17 mouse cellular contexts compared by ENCODE assay signal in genomic region chr13:99138351-99139255, GRCm38 (mm10). TPM values are rescaled to one million over a fixed set of nuclear protein-coding genes. Genes with fewer than 3 reads are reported as not detected.
A peak's percentile ranks its signal among the peaks of the same experiment; 100 is the strongest.
DNase-seq lines count a peak whose midpoint lies in the region; ATAC-seq lines count a peak whose summit lies in the region.
"Had no signal": no experiment of that assay in that cellular context is flagged by ENCODE, and none has a peak within 500 bp of the region (broad histone marks: within the 10 kb centered on the region; RNA-seq: fewer than 3 reads in every experiment).

No protein-coding gene starts in this region.

- H3K4me3 ChIP-seq in hindbrain, embryonic 16.5 days (ENCODE audit: low read length), result no peak overlapping the region
- no peak overlapping the region for H3K4me3 ChIP-seq in hindbrain, embryonic 14.5 days (replicated peaks; ENCODE audit: low read length)
- H3K4me3 ChIP-seq: intestine, embryonic 15.5 days; liver, embryonic 13.5 days had no signal

- no peak overlapping the region for H3K27ac ChIP-seq in hindbrain, embryonic 16.5 days (ENCODE audit: low read depth, low read length)
- no peak overlapping the region for H3K27ac ChIP-seq in hindbrain, embryonic 14.5 days
- H3K27ac ChIP-seq: intestine, embryonic 15.5 days; liver, embryonic 13.5 days had no signal

- WGBS in hindbrain, embryonic 16.5 days, result 74% methylated on average over 12 of the region's 12 CpGs
- 78% methylated on average over 12 of the region's 12 CpGs for WGBS in hindbrain, embryonic 14.5 days

- no peaks in the 10 kb centered on the region for H3K27me3 ChIP-seq in hindbrain, embryonic 16.5 days (replicated peaks; ENCODE audit: control insufficient read depth, insufficient read depth, low read length)
- no peaks in the 10 kb centered on the region for H3K27me3 ChIP-seq in hindbrain, embryonic 14.5 days (ENCODE audit: control insufficient read depth, insufficient read depth, low read length)
- H3K27me3 ChIP-seq: intestine, embryonic 15.5 days had no signal

- no peaks in the 10 kb centered on the region for H3K36me3 ChIP-seq in hindbrain, embryonic 16.5 days (ENCODE audit: control insufficient read depth, insufficient read depth, low read length)
- H3K36me3 ChIP-seq in hindbrain, embryonic 14.5 days (replicated peaks; ENCODE audit: control insufficient read depth, insufficient read depth), result no peaks in the 10 kb centered on the region
- H3K36me3 ChIP-seq: intestine, embryonic 15.5 days; liver, embryonic 13.5 days had no signal

- no peaks in the 10 kb centered on the region for H3K9me3 ChIP-seq in hindbrain, embryonic 16.5 days (ENCODE audit: control insufficient read depth, low read length)
- H3K9me3 ChIP-seq in hindbrain, embryonic 14.5 days (ENCODE audit: control insufficient read depth, low read length), result no peaks in the 10 kb centered on the region
- H3K9me3 ChIP-seq: intestine, embryonic 15.5 days; liver, embryonic 13.5 days had no signal

- H3K4me1 ChIP-seq in hindbrain, embryonic 16.5 days (ENCODE audit: control insufficient read depth, insufficient read depth, low read depth, low read length), result no peaks in the 10 kb centered on the region
- no peaks in the 10 kb centered on the region; the same call in 1 of the 2 replicates for H3K4me1 ChIP-seq in hindbrain, embryonic 14.5 days (replicated peaks; ENCODE audit: control insufficient read depth, insufficient read depth, low read length)
- H3K4me1 ChIP-seq: intestine, embryonic 15.5 days; liver, embryonic 13.5 days had no signal

- peak; percentile 36 to 37 for DNase-seq in cerebellum, postnatal 14 days
- DNase-seq in cerebellum, postnatal 4 days (ENCODE audit: low spot score in 2 of 2), result no peak
- DNase-seq in hindbrain, embryonic 14.5 days (ENCODE audit: low spot score), result no peak
- DNase-seq in 3T3-L1 (ENCODE audit: low read depth, low spot score), result peak; percentile 20
- peak; percentile 67 for DNase-seq in NIH3T3 (ENCODE audit: low read depth)
- no peak for DNase-seq in thymus, postnatal 0 days (ENCODE audit: low spot score)
- DNase-seq: heart, adult 18-20 months; kidney, postnatal 10 days; left cerebral cortex, postnatal 4 days; liver, embryonic 13.5 days; right cerebral cortex, adult 18-20 months; spleen, adult 18-20 months; thymus, postnatal 4 days had no signal

- ATAC-seq in hindbrain, embryonic 16.5 days, result peak; percentile 63; the same call in 1 of the 2 replicates
- no peak for ATAC-seq in hindbrain, embryonic 14.5 days (ENCODE audit: low FRiP score)
- ATAC-seq: CD4-positive, CD25-positive, alpha-beta regulatory T cell, adult 4 months; intestine, embryonic 15.5 days; lung, postnatal 0 days had no signal

- no peak overlapping the region for H3K9ac ChIP-seq in hindbrain, embryonic 16.5 days (ENCODE audit: low read depth, low read length)
- H3K9ac ChIP-seq in hindbrain, embryonic 14.5 days, result no peak overlapping the region
- H3K9ac ChIP-seq: intestine, embryonic 15.5 days; liver, embryonic 13.5 days had no signal

- no peak overlapping the region for H3K4me2 ChIP-seq in hindbrain, embryonic 16.5 days (ENCODE audit: low read length)
- no peak overlapping the region for H3K4me2 ChIP-seq in hindbrain, embryonic 14.5 days (replicated peaks)
- H3K4me2 ChIP-seq: intestine, embryonic 15.5 days; liver, embryonic 13.5 days had no signal

RNA-seq across cellular contexts. Expression of gene Zfp366, which starts 46.0 kb away (rescaled TPM):
- polyA plus RNA-seq in hindbrain, embryonic 16.5 days (2015; fragmentation: Nextera tagmentation; extraction: Ambion mirVana), result 1.0 TPM in 2 replicates
- 0.78 and 1.3 TPM in 2 replicates for polyA plus RNA-seq in hindbrain, embryonic 14.5 days (2014; fragmentation: Nextera tagmentation; extraction: Ambion mirVana)
- polyA plus RNA-seq in thymus, postnatal 0 days (2015; fragmentation: Nextera tagmentation; extraction: Ambion mirVana), result 0.27 and 0.55 TPM in 2 replicates

Comparison
In these comparisons a context has a peak if more than half of its experiments do, and no peak if none do; other contexts are left out.
1. DNase-seq: peak in cerebellum, postnatal 14 days (2 of 2), 3T3-L1 (single experiment) and NIH3T3 (single experiment); none in cerebellum, postnatal 4 days (0 of 2), hindbrain, embryonic 14.5 days (single experiment) and thymus, postnatal 0 days (single experiment).